Mouse (Mus musculus): ENCODE results near the gene Prkag3.

GRCm38 (mm10) chr1:74704156-74704555 is 44.9 kb downstream of the Prkag3 start:
- no peak for TF ChIP-seq POLR2A (IDR thresholded peaks at IDR 0.05; ENCODE audit: extremely low read depth, insufficient read depth, low read length)
- TF ChIP-seq CTCF (IDR thresholded peaks at IDR 0.05; ENCODE audit: low read depth, low read length) = no peak

Data from liver, adult 2 months (tissue).